Mouse (Mus musculus) embryo, embryonic 9.5 days (tissue): ENCODE data around the gene Grn.
A peak's percentile ranks its signal among the peaks of the same experiment; 100 is the strongest.

Source experiments
- DNase-seq: peaks from one replicate; pipeline ENCODE4 v3.0.0-alpha.2; 2017; ENCODE audit errors: extremely low spot score

Grn gene

DNA sequence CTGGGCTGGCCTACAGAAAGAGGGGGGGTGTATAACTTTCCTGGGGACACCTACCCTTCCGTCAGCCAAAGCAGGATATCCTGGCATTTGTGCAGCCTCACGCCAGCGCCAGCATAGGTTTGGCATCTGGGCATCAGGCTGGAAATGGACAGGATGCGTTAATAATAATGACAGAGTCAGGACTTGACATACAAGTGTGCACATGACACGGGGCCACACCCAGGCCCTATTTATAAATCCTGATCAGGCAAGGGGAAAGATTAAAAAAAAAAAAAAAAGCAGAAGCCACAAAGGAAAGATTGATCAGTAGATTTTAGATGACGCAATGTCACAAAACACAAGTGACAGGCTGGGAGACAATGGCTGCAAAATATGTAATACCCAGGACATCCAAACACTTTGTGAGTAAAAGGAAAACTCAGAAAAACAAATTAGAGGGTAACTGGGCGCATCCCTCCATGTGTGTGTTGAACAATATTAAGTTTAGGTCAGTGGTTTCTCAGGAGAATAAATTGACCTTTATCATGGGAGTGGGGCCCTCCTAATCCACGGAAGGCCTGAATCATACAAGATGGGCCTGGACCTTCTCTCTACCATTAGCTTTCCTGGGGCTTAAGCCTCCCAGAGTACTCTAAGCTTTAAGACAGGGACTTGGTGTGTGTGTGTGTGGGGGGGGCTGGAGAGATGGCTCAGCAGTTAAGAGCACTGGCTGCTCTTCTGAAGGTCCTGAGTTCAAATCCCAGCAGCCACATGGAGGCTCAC lies 4.4 kb upstream of the Grn start:
- DNase-seq, result no peak

DNA sequence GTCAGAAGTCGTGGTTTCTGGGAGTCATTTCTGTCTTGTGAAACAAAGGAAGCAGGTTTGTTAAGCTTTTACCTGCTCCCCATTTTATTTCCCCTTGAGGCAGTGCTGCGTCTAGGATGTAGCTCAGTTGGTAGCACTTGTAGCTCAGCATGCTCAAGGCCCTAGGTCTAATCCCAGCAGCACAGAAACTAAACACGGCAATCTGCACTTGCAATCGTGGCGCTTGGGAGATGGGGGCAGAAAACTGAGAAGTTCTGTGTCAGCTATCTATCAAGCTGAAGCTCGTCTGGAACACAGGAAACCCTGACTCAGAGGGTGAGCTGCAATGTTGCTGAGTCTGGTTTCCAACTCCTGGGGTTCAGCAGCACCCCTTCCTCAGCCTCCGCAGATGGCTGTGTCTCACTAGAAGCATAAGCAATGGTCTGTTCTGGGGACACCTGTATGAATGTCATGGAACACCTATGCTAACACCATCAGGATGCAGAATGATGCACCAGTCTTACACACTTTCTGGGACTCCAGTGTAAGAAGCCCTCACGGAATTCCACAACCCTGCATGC lies 1.1 kb upstream of the Grn start:
- no peak for DNase-seq

DNA sequence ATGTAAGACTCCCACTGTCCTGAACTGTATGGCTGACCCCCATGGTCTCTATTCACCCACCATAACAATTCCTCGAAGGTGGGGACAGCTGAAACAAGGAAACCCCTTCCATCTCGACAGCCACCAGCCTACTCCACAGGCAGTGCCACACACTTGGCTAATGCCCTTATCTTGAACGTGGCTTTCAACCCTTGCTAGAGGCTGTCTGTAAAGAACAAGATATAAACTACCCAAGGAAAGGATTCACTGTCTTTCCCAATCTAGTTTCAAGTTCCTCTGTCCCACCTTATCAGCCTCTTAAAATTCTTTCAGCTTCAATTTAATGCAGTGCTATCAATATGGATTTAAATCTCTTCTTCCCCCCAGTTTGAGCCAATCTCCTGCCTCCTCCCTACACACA lies 564 bp upstream of the Grn start:
- DNase-seq, result no peak

GRCm38 (mm10) chr11:102431018-102431645 lies 1.0 kb downstream of the Grn start:
- DNase-seq, result peak; percentile 77

- no peak for DNase-seq
Measured at GRCm38 (mm10) chr11:102431728-102432114, 1.6 kb downstream of the Grn start.

GRCm38 (mm10) chr11:102432115-102432843 lies 2.2 kb downstream of the Grn start:
- DNase-seq, result no peak

DNA sequence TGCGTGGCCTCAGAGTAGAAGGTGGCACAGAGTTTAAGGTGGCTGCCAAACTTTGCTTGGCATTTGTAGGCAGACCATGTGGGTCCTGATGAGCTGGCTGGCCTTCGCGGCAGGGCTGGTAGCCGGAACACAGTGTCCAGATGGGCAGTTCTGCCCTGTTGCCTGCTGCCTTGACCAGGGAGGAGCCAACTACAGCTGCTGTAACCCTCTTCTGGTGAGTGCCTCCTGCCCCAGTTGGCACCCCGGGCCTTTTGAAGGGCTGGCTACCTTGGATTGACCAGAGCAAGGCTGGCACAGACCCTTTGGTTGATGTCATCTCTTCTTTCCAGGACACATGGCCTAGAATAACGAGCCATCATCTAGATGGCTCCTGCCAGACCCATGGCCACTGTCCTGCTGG lies 2.8 kb downstream of the Grn start:
- no peak for DNase-seq

DNA sequence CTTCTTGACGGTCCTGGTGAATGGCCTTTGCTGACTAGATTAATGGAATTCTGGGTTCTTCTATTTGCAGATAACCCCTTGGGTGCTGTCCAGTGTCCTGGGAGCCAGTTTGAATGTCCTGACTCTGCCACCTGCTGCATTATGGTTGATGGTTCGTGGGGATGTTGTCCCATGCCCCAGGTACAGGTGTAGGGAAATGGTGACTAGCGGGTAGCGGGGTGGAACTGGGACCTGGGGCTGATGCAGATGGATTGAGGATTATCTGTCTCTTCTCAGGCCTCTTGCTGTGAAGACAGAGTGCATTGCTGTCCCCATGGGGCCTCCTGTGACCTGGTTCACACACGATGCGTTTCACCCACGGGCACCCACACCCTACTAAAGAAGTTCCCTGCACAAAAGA lies 3.8 kb downstream of the Grn start:
- DNase-seq, result no peak

DNA sequence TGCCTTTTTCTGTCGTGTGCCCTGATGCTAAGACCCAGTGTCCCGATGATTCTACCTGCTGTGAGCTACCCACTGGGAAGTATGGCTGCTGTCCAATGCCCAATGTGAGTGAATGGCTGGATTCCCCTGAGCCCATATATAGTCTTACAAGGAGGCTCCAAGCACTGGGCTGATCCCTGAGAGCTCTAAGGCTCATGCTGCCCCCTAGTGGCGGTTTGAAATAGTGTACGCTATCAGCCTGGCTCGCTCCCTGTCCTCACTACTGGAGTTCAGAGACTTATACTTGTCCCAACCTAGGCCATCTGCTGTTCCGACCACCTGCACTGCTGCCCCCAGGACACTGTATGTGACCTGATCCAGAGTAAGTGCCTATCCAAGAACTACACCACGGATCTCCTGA lies 4.3 kb downstream of the Grn start:
- peak; percentile 86 for DNase-seq

DNA sequence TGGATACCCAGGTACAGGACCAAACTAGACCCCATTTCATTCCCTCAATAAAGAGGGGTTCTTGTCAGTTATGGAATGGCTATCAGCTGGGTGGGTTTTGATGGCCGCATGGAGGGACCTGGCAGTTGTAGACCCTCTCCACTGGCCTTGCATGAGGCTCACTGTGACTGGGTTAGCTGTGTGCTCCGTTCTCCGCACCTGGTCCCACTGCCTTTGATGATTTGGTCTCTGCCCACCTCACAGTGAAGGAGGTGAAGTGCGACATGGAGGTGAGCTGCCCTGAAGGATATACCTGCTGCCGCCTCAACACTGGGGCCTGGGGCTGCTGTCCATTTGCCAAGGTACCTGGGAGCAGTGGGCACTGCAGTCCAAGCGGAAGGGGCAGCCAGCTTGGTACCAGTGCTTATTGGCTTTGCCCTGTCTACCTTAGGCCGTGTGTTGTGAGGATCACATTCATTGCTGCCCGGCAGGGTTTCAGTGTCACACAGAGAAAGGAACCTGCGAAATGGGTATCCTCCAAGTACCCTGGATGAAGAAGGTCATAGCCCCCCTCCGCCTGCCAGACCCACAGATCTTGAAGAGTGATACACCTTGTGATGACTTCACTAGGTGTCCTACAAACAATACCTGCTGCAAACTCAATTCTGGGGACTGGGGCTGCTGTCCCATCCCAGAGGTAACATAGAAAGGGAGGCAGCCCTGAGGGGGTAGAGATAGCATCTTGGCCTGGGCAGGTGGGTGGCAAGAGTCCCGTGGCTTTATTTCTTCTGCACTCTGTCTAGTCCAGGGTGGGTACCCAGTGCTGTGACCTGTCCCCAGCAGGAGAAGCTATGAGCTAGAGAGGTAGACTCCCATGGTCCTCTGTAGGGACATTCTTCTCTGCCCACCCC lies 4.9 kb downstream of the Grn start:
- no peak for DNase-seq

DNA sequence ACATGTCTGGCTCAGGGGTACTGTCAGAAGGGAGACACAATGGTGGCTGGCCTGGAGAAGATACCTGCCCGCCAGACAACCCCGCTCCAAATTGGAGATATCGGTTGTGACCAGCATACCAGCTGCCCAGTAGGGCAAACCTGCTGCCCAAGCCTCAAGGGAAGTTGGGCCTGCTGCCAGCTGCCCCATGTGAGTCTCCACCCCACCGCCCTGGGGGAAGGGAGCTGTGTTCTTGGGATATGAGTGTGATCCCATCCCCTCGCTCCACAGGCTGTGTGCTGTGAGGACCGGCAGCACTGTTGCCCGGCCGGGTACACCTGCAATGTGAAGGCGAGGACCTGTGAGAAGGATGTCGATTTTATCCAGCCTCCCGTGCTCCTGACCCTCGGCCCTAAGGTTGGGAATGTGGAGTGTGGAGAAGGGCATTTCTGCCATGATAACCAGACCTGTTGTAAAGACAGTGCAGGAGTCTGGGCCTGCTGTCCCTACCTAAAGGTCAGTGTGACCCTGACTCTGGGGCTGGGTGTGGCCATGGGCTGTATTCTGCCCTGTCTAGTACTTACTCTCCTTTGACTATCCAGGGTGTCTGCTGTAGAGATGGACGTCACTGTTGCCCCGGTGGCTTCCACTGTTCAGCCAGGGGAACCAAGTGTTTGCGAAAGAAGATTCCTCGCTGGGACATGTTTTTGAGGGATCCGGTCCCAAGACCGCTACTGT lies 5.8 kb downstream of the Grn start:
- DNase-seq, result no peak

- DNase-seq, result no peak
Measured at GRCm38 (mm10) chr11:102436471-102436790, 6.3 kb downstream of the Grn start.

- peak; percentile 78 for DNase-seq
Measured at GRCm38 (mm10) chr11:102437120-102438061, 7.3 kb downstream of the Grn start.

GRCm38 (mm10) chr11:102438212-102439092 lies 8.3 kb downstream of the Grn start:
- DNase-seq, result peak; percentile 93

GRCm38 (mm10) chr11:102439093-102440082 lies 9.3 kb downstream of the Grn start:
- no peak for DNase-seq

DNA sequence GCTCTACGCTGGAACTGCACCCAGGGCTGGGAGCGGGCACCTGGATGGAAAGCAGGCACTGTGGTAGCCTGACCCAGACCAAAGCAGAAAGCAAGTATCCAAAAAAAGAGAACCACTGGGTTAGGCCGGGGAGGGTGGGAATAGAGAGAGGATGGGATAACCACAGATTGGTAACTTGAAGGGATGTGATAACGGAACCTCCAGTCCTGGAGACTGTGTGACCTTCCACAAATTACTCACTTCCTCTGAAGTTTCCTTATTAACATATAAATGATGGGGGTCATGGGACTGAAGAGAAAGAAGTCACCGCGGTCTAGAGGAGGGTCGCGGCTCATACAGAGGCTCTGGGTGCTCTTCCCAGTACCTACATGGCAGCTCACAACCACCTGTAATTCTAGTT lies 10.1 kb downstream of the Grn start:
- DNase-seq, result no peak

- no peak for DNase-seq
Measured at GRCm38 (mm10) chr11:102441434-102441833, 11.3 kb downstream of the Grn start.

DNA sequence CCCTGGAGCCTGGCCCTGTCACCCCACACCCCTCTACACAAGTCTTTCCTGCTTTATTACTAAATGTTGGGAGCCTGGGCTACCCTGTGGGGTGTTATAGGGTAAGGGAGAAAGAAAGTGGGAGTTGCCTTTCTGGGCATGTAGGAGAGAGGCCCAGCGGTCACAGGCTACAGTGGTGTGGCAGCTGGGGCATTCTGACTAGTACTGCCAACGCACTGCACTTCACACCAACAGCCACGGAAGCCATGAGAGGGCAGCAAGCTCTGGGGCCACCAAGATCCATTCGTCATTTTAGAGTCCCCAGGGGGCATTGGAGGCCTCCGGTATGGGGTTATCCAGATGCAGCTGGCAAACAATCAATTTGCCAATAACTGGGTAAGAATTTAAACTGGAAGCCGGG lies 12.0 kb downstream of the Grn start:
- no peak for DNase-seq
